Mouse (Mus musculus): ENCODE measurements at regions not wholly inside any gene's neighbourhood (a gene's known extent, or its start where the extent isn't known, plus 50 kb on each side); places are given as distances from the start of the nearest gene placed in this dataset.

DNA sequence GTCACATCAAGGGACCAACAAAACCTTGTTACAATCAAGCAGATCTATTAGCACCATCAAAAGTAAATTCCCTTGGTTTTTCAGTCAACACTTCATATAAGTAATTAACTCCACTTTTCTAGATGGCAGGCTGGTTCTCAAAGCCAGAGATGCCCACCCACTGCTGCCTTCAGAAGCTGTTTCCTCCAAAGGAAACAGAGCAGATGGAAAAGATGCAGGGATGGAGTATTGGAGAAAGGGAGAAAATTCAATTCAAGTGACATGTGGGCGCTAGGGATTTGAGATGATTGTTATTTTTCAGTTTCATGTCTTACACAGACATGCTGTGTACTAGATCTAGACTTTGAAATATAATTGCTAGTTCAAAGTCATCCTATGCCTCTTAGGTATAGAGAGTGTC lies 705.1 kb downstream of the Edem1 start:
- DNase-seq (ENCODE audit: extremely low spot score): no peak

DNA sequence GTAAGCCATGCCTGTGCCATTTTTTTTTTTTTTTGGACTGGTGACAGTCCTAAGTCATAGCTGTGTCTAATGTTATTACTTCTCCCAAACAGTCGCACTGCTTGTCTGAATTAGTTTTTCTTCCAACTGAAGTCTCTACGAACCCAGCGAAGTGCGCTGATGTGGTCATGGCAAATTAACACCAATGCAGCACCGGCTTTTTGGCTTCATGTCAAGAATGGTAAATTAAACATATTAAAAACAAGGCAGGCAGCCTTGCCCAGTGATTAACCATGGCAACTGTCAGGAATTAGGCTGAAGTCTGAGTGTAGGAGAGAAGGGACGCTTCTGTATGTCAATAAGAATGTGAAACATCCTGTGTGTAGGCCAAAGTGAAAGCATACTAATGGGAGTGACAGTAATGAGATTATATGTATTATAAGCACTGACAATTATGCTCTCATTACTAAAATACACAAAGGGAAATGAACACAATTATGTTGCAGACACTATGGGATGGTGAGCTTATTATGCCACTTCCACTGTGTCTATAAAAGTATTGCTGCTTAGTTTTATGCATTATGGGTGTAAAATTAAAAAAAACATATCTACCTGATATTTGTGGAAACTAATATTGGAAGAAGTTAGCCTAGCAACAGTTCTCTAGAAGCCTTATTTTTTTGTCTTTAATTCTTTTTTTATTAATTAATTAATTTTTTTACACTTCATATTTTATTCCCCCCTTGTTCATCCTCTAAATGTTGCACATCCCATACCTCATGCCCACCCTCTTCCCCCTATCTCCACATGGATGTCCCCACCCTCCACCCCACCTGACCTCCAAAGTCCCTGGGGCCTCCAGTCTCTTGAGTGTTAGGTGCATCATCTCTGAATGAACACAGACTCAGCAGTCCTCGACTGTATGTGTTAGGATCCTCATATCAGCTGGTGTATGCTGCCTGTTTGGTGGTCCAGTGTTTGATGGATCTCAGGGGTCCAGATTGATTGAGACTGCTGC lies 714.8 kb downstream of the Edem1 start:
- peak; percentile 6 for DNase-seq (ENCODE audit: extremely low spot score)

DNA sequence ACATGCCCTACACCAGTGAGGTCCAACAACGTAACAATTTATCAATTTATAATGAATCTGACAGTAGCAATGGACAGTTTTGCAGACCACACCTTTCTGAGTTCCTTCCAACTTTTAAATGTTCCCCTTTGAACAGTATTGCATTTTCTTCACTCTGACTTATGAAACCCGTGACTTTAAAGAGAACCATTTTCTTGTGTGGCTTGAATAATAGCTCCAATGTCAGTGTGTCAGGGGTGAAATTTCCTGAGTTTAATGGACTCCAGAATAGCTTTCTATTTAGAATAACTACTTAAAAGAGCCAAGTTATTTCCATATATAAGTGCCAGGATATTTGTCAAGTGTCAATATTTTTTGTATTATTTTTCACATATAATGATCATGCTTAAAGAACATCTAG lies 723.9 kb downstream of the Edem1 start:
- DNase-seq (ENCODE audit: extremely low spot score): no peak

Data from embryo, embryonic 9.5 days (tissue).